Mouse (Mus musculus) heart, adult 2 months (tissue): ENCODE measurements around the gene Ociad1.

Source experiments
- CTCF ChIP-seq: fragments of 200-600 bp; IDR thresholded peaks from 2 replicates; pipeline ENCODE4 v1.8.1; 2022; ENCODE audit warnings: antibody characterized with exemption, mild to moderate bottlenecking, moderate library complexity
- EP300 ChIP-seq: fragments of 200-500 bp; IDR thresholded peaks from 2 replicates; pipeline ENCODE4 v1.6.1; 2011; ENCODE audit warnings: low read depth, low read length, control low read depth; ENCODE audit not compliant: insufficient read depth
- POLR2A ChIP-seq: fragments of 200-500 bp; IDR thresholded peaks from 2 replicates; pipeline ENCODE4 v1.6.1; 2011; ENCODE audit warnings: mild to moderate bottlenecking, low read depth, low read length, control low read depth; ENCODE audit not compliant: insufficient read depth

GRCm38 (mm10) chr5:73314654-73315053 lies 22.1 kb downstream of the Ociad1 start:
- TF ChIP-seq CTCF = no peak
- no peak for TF ChIP-seq POLR2A
- no peak for TF ChIP-seq EP300
